14 mouse cellular contexts compared by ENCODE assay signal in genomic region chr8:126744747-126745382, GRCm38 (mm10).
DNase-seq lines count a peak whose midpoint lies in the region; ATAC-seq and TF ChIP-seq lines count a peak whose summit lies in the region.
"Had no signal": no experiment of that assay in that cellular context is flagged by ENCODE, and none has a peak within 500 bp of the region (broad histone marks: within the 10 kb centered on the region; RNA-seq: fewer than 3 reads in every experiment).

No protein-coding gene starts in this region.

- no peak for TF ChIP-seq CTCF in hindbrain, postnatal 0 days (IDR thresholded peaks at IDR 0.05; ENCODE audit: low read depth)

- H3K4me3 ChIP-seq in hindbrain, postnatal 0 days (ENCODE audit: low read length): no peak overlapping the region
- no peak overlapping the region for H3K4me3 ChIP-seq in hindbrain, embryonic 14.5 days (replicated peaks; ENCODE audit: low read length)
- H3K4me3 ChIP-seq in limb, embryonic 13.5 days: no peak overlapping the region
- H3K4me3 ChIP-seq: forebrain, embryonic 12.5 days had no signal

- 81% methylated on average over 10 of the region's 10 CpGs for WGBS in hindbrain, postnatal 0 days
- 80% methylated on average over 10 of the region's 10 CpGs for WGBS in hindbrain, embryonic 14.5 days
- WGBS in limb, embryonic 13.5 days: 32% methylated on average over 10 of the region's 10 CpGs

- H3K27ac ChIP-seq in hindbrain, postnatal 0 days: peak overlapping the region; percentile 13; the same call in 1 of the 2 replicates
- H3K27ac ChIP-seq in hindbrain, embryonic 14.5 days: no peak overlapping the region
- H3K27ac ChIP-seq in limb, embryonic 13.5 days: peak overlapping the region; percentile 33; the same call in 1 of the 2 replicates
- H3K27ac ChIP-seq: forebrain, embryonic 12.5 days had no signal

- H3K4me1 ChIP-seq in hindbrain, postnatal 0 days (ENCODE audit: insufficient read depth, low read length): no peaks in the 10 kb centered on the region
- no peaks in the 10 kb centered on the region for H3K4me1 ChIP-seq in hindbrain, embryonic 14.5 days (replicated peaks; ENCODE audit: control insufficient read depth, insufficient read depth, low read length)
- H3K4me1 ChIP-seq in limb, embryonic 13.5 days: peaks cover 25% of the 10 kb centered on the region

- ATAC-seq in hindbrain, postnatal 0 days: no peak
- no peak for ATAC-seq in hindbrain, embryonic 14.5 days (ENCODE audit: low FRiP score)
- no peak for ATAC-seq in limb, embryonic 13.5 days (ENCODE audit: low FRiP score, low read depth)
- ATAC-seq: liver, postnatal 0 days had no signal

- H3K9ac ChIP-seq in hindbrain, postnatal 0 days (replicated peaks; ENCODE audit: low read length): no peak overlapping the region
- H3K9ac ChIP-seq in hindbrain, embryonic 14.5 days: no peak overlapping the region
- no peak overlapping the region for H3K9ac ChIP-seq in limb, embryonic 13.5 days
- H3K9ac ChIP-seq: forebrain, embryonic 12.5 days; liver, postnatal 0 days had no signal

- H3K4me2 ChIP-seq in hindbrain, postnatal 0 days (ENCODE audit: low read depth, low read length): no peak overlapping the region
- no peak overlapping the region for H3K4me2 ChIP-seq in hindbrain, embryonic 14.5 days (replicated peaks)
- H3K4me2 ChIP-seq in limb, embryonic 13.5 days (replicated peaks): no peak overlapping the region
- H3K4me2 ChIP-seq: forebrain, embryonic 12.5 days had no signal

- H3K27me3 ChIP-seq in hindbrain, postnatal 0 days (ENCODE audit: insufficient read depth, low read length): no peaks in the 10 kb centered on the region
- no peaks in the 10 kb centered on the region for H3K27me3 ChIP-seq in hindbrain, embryonic 14.5 days (ENCODE audit: control insufficient read depth, insufficient read depth, low read length)
- no peaks in the 10 kb centered on the region for H3K27me3 ChIP-seq in limb, embryonic 13.5 days
- H3K27me3 ChIP-seq: forebrain, embryonic 12.5 days had no signal

- no peak for DNase-seq in hindbrain, postnatal 0 days (ENCODE audit: low spot score)
- DNase-seq in hindbrain, embryonic 14.5 days (ENCODE audit: low spot score): no peak
- DNase-seq in R1 (ENCODE audit: low read depth, low spot score): peak; percentile 56
- peak; percentile 28 for DNase-seq in embryo, embryonic 9.5 days (ENCODE audit: extremely low spot score)
- DNase-seq in cerebellum, adult 11 months: no peak
- no peak for DNase-seq in ovary, postnatal 10 days (ENCODE audit: low spot score)
- DNase-seq in left cerebral cortex, adult 18-20 months (ENCODE audit: low spot score in 2 of 2): no peak
- DNase-seq: cerebellum, adult 11-12 months; heart, postnatal 10 days; liver, postnatal 0 days; spleen, adult 18-20 months had no signal

- no peaks in the 10 kb centered on the region for H3K9me3 ChIP-seq in hindbrain, postnatal 0 days (ENCODE audit: low read length)
- H3K9me3 ChIP-seq in hindbrain, embryonic 14.5 days (ENCODE audit: control insufficient read depth, low read length): no peaks in the 10 kb centered on the region
- no peaks in the 10 kb centered on the region for H3K9me3 ChIP-seq in limb, embryonic 13.5 days
- H3K9me3 ChIP-seq: forebrain, embryonic 12.5 days; G1E had no signal

- H3K36me3 ChIP-seq in hindbrain, postnatal 0 days (ENCODE audit: insufficient read depth, low read length): no peaks in the 10 kb centered on the region
- no peaks in the 10 kb centered on the region for H3K36me3 ChIP-seq in hindbrain, embryonic 14.5 days (replicated peaks; ENCODE audit: control insufficient read depth, insufficient read depth)
- H3K36me3 ChIP-seq in limb, embryonic 13.5 days: no peaks in the 10 kb centered on the region
- H3K36me3 ChIP-seq: forebrain, embryonic 12.5 days; G1E had no signal

Comparison
In these comparisons a context has a peak if more than half of its experiments do, and no peak if none do; other contexts are left out.
1. DNase-seq: peak in R1 (single experiment) and embryo, embryonic 9.5 days (single experiment); none in hindbrain, postnatal 0 days (single experiment), hindbrain, embryonic 14.5 days (single experiment), cerebellum, adult 11 months (single experiment), ovary, postnatal 10 days (single experiment) and left cerebral cortex, adult 18-20 months (0 of 2).